Mouse (Mus musculus) MEL (cell line): Measurements from ENCODE around the gene Il11. TPM values are rescaled to one million over a fixed set of nuclear protein-coding genes. Genes with fewer than 3 reads are reported as not detected.
A peak's percentile ranks its signal among the peaks of the same experiment; 100 is the strongest.

Experiments used
- DNase-seq: peaks from one replicate; pipeline ENCODE4 v3.0.0; 2011; ENCODE audit warnings: low read depth, low spot score
- H3K27ac ChIP-seq: 2 replicates; pipeline ENCODE4 v1.5.1; 2012; ENCODE audit warnings: low read depth, mild to moderate bottlenecking, control low read depth, low read length, moderate library complexity; ENCODE audit not compliant: control insufficient read depth
- H3K27me3 ChIP-seq, 2 experiments: fragments of 150-350 bp in 1 of 2; sonication (generic) in 1 of 2; 2 replicates each; pipeline ENCODE4 v1.6.1; 2012; ENCODE audit warnings: low read length in 2 of 2, mild to moderate bottlenecking in 2 of 2, improper control_type of control experiment in 1 of 2, moderate library complexity in 1 of 2; ENCODE audit not compliant: insufficient read depth in 2 of 2, control insufficient read depth in 1 of 2
- H3K36me3 ChIP-seq, 2 experiments: 2 replicates each; pipeline ENCODE4 v1.6.1; 2012 to 2014; ENCODE audit warnings: low read length in 2 of 2, improper control_type of control experiment in 1 of 2, inconsistent platforms in 1 of 2, mild to moderate bottlenecking in 1 of 2; ENCODE audit not compliant: insufficient read depth in 2 of 2, control insufficient read depth in 1 of 2
- H3K4me1 ChIP-seq, 2 experiments: fragments of 150-350 bp in 1 of 2; sonication (generic) in 1 of 2; 2 replicates each; pipeline ENCODE4 v1.6.1; 2012; ENCODE audit warnings: low read length in 2 of 2, improper control_type of control experiment in 1 of 2, mild to moderate bottlenecking in 1 of 2; ENCODE audit not compliant: insufficient read depth in 2 of 2, control insufficient read depth in 1 of 2
- H3K4me3 ChIP-seq, 2 experiments: fragments of 150-350 bp in 1 of 2; sonication (generic) in 1 of 2; 2 replicates each; pipeline ENCODE4 v1.5.1; 2012; ENCODE audit warnings: low read depth in 2 of 2, low read length in 2 of 2, mild to moderate bottlenecking in 2 of 2, moderate library complexity in 2 of 2, control low read depth in 1 of 2, improper control_type of control experiment in 1 of 2; ENCODE audit not compliant: control insufficient read depth in 1 of 2, insufficient read depth in 1 of 2
- H3K79me2 ChIP-seq: 2 replicates; pipeline ENCODE4 v1.6.1; 2012; ENCODE audit warnings: mild to moderate bottlenecking, low read length, moderate library complexity; ENCODE audit not compliant: control insufficient read depth, poor library complexity, insufficient read depth
- H3K9ac ChIP-seq: 2 replicates; pipeline ENCODE4 v1.6.1; 2012; ENCODE audit warnings: low read depth, mild to moderate bottlenecking, control low read depth, low read length, moderate library complexity; ENCODE audit not compliant: control insufficient read depth, poor library complexity, severe bottlenecking
- H3K9me3 ChIP-seq: fragments of 150-350 bp; sonication (generic); replicated peaks from 2 replicates; pipeline ENCODE4 v1.6.1; 2012; ENCODE audit warnings: mild to moderate bottlenecking, low read length, improper control_type of control experiment, moderate library complexity; ENCODE audit not compliant: insufficient read depth
- BHLHE40 ChIP-seq: IDR thresholded peaks from 2 replicates; pipeline ENCODE4 v1.6.1; 2012; ENCODE audit warnings: low read depth, mild to moderate bottlenecking, inconsistent platforms, low read length, improper control_type of control experiment, borderline replicate concordance
- ELF1 ChIP-seq: IDR thresholded peaks from 2 replicates; pipeline ENCODE4 v1.6.1; 2014; ENCODE audit warnings: low read depth, mild to moderate bottlenecking, inconsistent platforms, low read length, improper control_type of control experiment, moderate library complexity
- EP300 ChIP-seq, 2 experiments: IDR thresholded peaks; 2 replicates each; pipeline ENCODE4 v1.6.1; 2011; ENCODE audit warnings: improper control_type of control experiment in 2 of 2, low read length in 2 of 2, low read depth in 1 of 2, mild to moderate bottlenecking in 1 of 2
- GABPA ChIP-seq: IDR thresholded peaks from 2 replicates; pipeline ENCODE4 v1.6.1; 2012; ENCODE audit warnings: low read depth, mild to moderate bottlenecking, inconsistent platforms, low read length, improper control_type of control experiment, moderate library complexity
- GATA1 ChIP-seq: IDR thresholded peaks from 2 replicates; pipeline ENCODE4 v1.6.1; 2011; ENCODE audit warnings: low read depth, low read length, improper control_type of control experiment
- HCFC1 ChIP-seq: IDR thresholded peaks from 2 replicates; pipeline ENCODE4 v1.6.1; 2012; ENCODE audit warnings: low read depth, mild to moderate bottlenecking, inconsistent platforms, low read length, improper control_type of control experiment, moderate library complexity
- KAT2A ChIP-seq: conservative IDR thresholded peaks from 2 replicates; pipeline ENCODE4 v1.6.1; 2012; ENCODE audit warnings: low read depth, low read length, improper control_type of control experiment, inconsistent platforms
- MAX ChIP-seq: IDR thresholded peaks from 2 replicates; pipeline ENCODE4 v1.6.1; 2011; ENCODE audit warnings: low read length, improper control_type of control experiment
- MYB ChIP-seq: IDR thresholded peaks from 2 replicates; pipeline ENCODE4 v1.6.1; 2011; ENCODE audit warnings: mild to moderate bottlenecking, low read depth, low read length, improper control_type of control experiment
- MYC ChIP-seq: IDR thresholded peaks from 2 replicates; pipeline ENCODE4 v1.6.1; 2011; ENCODE audit warnings: low read depth, mild to moderate bottlenecking, low read length, improper control_type of control experiment, moderate library complexity
- NRF1 ChIP-seq: IDR thresholded peaks from 2 replicates; pipeline ENCODE4 v1.6.1; 2014; ENCODE audit warnings: low read depth, mild to moderate bottlenecking, inconsistent platforms, low read length, improper control_type of control experiment, moderate library complexity; ENCODE audit not compliant: poor library complexity, insufficient read depth, severe bottlenecking
- POLR2AphosphoS5 ChIP-seq: IDR thresholded peaks from 2 replicates; pipeline ENCODE4 v1.6.1; 2012; ENCODE audit warnings: low read depth, borderline replicate concordance, mild to moderate bottlenecking, inconsistent platforms, low read length, moderate library complexity, mixed read lengths
- RAD21 ChIP-seq: IDR thresholded peaks from 2 replicates; pipeline ENCODE4 v1.6.1; 2011; ENCODE audit warnings: mild to moderate bottlenecking, low read depth, low read length, improper control_type of control experiment
- RCOR1 ChIP-seq: IDR thresholded peaks from 2 replicates; pipeline ENCODE4 v1.6.1; 2012; ENCODE audit warnings: low read depth, mild to moderate bottlenecking, inconsistent platforms, low read length, improper control_type of control experiment
- SIN3A ChIP-seq: IDR thresholded peaks from 2 replicates; pipeline ENCODE4 v1.6.1; 2012; ENCODE audit warnings: low read length, improper control_type of control experiment, inconsistent platforms
- SMC3 ChIP-seq: IDR thresholded peaks from 2 replicates; pipeline ENCODE4 v1.6.1; 2011; ENCODE audit warnings: low read depth, low read length, improper control_type of control experiment
- TCF12 ChIP-seq: IDR thresholded peaks from 2 replicates; pipeline ENCODE4 v1.6.1; 2014; ENCODE audit warnings: low read depth, mild to moderate bottlenecking, inconsistent platforms, low read length, improper control_type of control experiment, moderate library complexity
- USF2 ChIP-seq, 2 experiments: IDR thresholded peaks; 2 replicates each; pipeline ENCODE4 v1.6.1; 2011 to 2012; ENCODE audit warnings: improper control_type of control experiment in 2 of 2, low read length in 2 of 2, borderline replicate concordance in 1 of 2, inconsistent platforms in 1 of 2, low read depth in 1 of 2, mild to moderate bottlenecking in 1 of 2; ENCODE audit not compliant: insufficient read depth in 1 of 2
- ZKSCAN1 ChIP-seq: IDR thresholded peaks from 2 replicates; pipeline ENCODE4 v1.6.1; 2012; ENCODE audit warnings: low read depth, mild to moderate bottlenecking, inconsistent platforms, low read length, improper control_type of control experiment, moderate library complexity
- ZMIZ1 ChIP-seq: IDR thresholded peaks from 2 replicates; pipeline ENCODE4 v1.6.1; 2012; ENCODE audit warnings: low read depth, mild to moderate bottlenecking, inconsistent platforms, low read length, improper control_type of control experiment, moderate library complexity
- polyA plus RNA-seq, 2 experiments: library from polyadenylated mRNA; stranded (reverse) in 1 of 2; unstranded in 1 of 2; fragments of >175 nt in 1 of 2; fragments of >200 nt in 1 of 2; gene quantifications; 2 replicates each; pipeline versions ENCODE4 v1.2.1 to v1.2.4; 2012; ENCODE audit warnings: low replicate concordance in 2 of 2, low read depth in 1 of 2; ENCODE audit not compliant: insufficient read length in 2 of 2, insufficient read depth in 1 of 2, missing spikeins in 1 of 2
- total RNA-seq: library from RNA; depleted of rRNA; stranded (reverse); fragments of 300-350 nt; gene quantifications from 2 replicates; pipeline ENCODE4 v1.2.3, GENCODE M21; 2012

Gene Il11
- total and polyA plus RNA-seq, 3 experiments = 0.07 to 0.12 TPM; not detected in 1

- peak; percentile 83; the same call in 1 of the 2 replicates for TF ChIP-seq ZMIZ1
- no peak for TF ChIP-seq SMC3
- TF ChIP-seq NRF1 = 0 out of 2 replicates have a peak, but pooled peaks have one; percentile 27
- TF ChIP-seq ELF1 = no peak
- TF ChIP-seq POLR2AphosphoS5 = peak; percentile 81; the same call in 1 of the 2 replicates
- TF ChIP-seq RAD21 = no peak
- TF ChIP-seq GATA1 = peak; percentile 34; the same call in 1 of the 2 replicates
- TF ChIP-seq GABPA = no peak
- TF ChIP-seq MAX = peak; percentile 98
- 0 out of 2 replicates have a peak, but pooled peaks have one; percentile 14 for TF ChIP-seq HCFC1
- TF ChIP-seq EP300 (IDR thresholded peaks at IDR 0.05; ENCODE audit: low read depth in 1 of 2, low read length in 2 of 2) = no peak; a peak in 2 of 4 replicates
- TF ChIP-seq USF2 (IDR thresholded peaks at IDR 0.05; ENCODE audit: borderline replicate concordance in 1 of 2, insufficient read depth in 1 of 2, low read depth in 1 of 2, low read length in 2 of 2) = no peak
- TF ChIP-seq MYB = no peak
- no peak for TF ChIP-seq RCOR1
Observed at GRCm38 (mm10) chr7:4788499-4789435, 6.1 kb upstream of the Il11 start (continued).

GRCm38 (mm10) chr7:4783667-4784268, 1.1 kb upstream of the Il11 start:
- H3K4me3 ChIP-seq = no peak overlapping the region
- no peaks in the 10 kb centered on the region for H3K27me3 ChIP-seq
- no peak for DNase-seq
- peaks cover 0 to 15% of the 10 kb centered on the region in 2 experiments; a peak in 3 of 4 replicates for H3K36me3 ChIP-seq
- peaks cover 2 to 21% of the 10 kb centered on the region in 2 experiments; a peak in 3 of 4 replicates for H3K4me1 ChIP-seq
- no peak overlapping the region for H3K27ac ChIP-seq
- no peak overlapping the region for H3K9ac ChIP-seq
- peaks cover 16% of the 10 kb centered on the region for H3K79me2 ChIP-seq
- TF ChIP-seq ZKSCAN1 = no peak
- TF ChIP-seq POLR2AphosphoS5 = no peak
- no peak for TF ChIP-seq MYC
- TF ChIP-seq TCF12 = no peak
- no peak for TF ChIP-seq SIN3A
- no peak for TF ChIP-seq ELF1
- no peak for TF ChIP-seq GABPA
- no peak for TF ChIP-seq BHLHE40
- no peak for TF ChIP-seq KAT2A
- TF ChIP-seq GATA1 = no peak
- no peaks in the 10 kb centered on the region for H3K9me3 ChIP-seq
